In the genomic region with DNA sequence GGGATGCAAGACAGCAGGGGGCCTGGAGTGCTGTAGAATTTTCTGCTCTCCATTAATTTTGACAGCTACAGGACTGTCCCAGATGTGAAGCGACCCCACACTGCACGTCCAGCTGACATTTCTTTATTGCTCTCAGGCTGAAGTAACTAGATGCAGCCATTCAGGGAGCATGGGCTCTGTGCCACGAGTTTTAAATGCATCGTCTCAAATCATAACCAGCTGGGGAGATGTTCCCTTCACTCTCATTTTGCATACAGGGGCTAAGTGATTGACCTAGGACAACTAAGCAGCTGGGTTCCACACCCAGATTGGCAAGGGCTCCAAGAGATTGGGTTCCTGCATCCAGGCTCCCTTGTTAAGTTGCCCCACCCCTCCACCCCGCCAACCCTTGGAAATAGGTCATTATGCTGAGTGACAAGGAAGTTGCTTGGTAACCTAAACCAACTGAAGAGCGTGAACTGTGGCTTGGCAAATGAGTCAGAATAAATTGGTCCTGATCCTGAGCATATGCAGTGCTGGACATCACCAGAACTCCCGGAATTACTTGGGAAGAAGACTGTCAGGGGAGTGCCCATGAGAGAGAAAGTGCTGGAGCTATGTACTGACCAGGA, we compare ENCODE assay signal across 8 mouse cellular contexts.
A peak's percentile ranks its signal among the peaks of the same experiment; 100 is the strongest.
DNase-seq lines count a peak whose midpoint lies in the region; ATAC-seq and TF ChIP-seq lines count a peak whose summit lies in the region.

No protein-coding gene starts in this region.

- peaks cover 5% of the 10 kb centered on the region for H3K4me1 ChIP-seq in forebrain, embryonic 14.5 days (ENCODE audit: control insufficient read depth, insufficient read depth, low read length)
- H3K4me1 ChIP-seq in forebrain, embryonic 13.5 days, result peaks cover 7% of the 10 kb centered on the region
- H3K4me1 ChIP-seq in lung, embryonic 14.5 days (ENCODE audit: insufficient read depth), result peaks cover 3% of the 10 kb centered on the region; the same call in 1 of the 2 replicates
- peaks cover 5% of the 10 kb centered on the region; the same call in 1 of the 2 replicates for H3K4me1 ChIP-seq in neural tube, embryonic 11.5 days (ENCODE audit: control insufficient read depth, insufficient read depth, low read length)
- H3K4me1 ChIP-seq in liver, embryonic 11.5 days (replicated peaks; ENCODE audit: control insufficient read depth, insufficient read depth, low read length), result no peaks in the 10 kb centered on the region

- H3K4me3 ChIP-seq in forebrain, embryonic 14.5 days (ENCODE audit: low read depth, low read length), result no peak overlapping the region
- no peak overlapping the region for H3K4me3 ChIP-seq in forebrain, embryonic 13.5 days
- H3K4me3 ChIP-seq in lung, embryonic 14.5 days (ENCODE audit: low read depth, low read length), result no peak overlapping the region
- no peak overlapping the region for H3K4me3 ChIP-seq in neural tube, embryonic 11.5 days (ENCODE audit: low read depth, low read length)
- no peak overlapping the region for H3K4me3 ChIP-seq in liver, embryonic 11.5 days (ENCODE audit: low read depth, low read length)

- ATAC-seq in forebrain, embryonic 14.5 days, result no peak
- ATAC-seq in forebrain, embryonic 13.5 days, result no peak
- ATAC-seq in lung, embryonic 14.5 days (ENCODE audit: insufficient read depth), result peak; percentile 87
- no peak for ATAC-seq in neural tube, embryonic 11.5 days (ENCODE audit: insufficient read depth, low FRiP score, low TSS enrichment)
- ATAC-seq in liver, embryonic 11.5 days (replicated peaks; ENCODE audit: low FRiP score), result no peak

- DNase-seq in forebrain, embryonic 14.5 days (ENCODE audit: low spot score), result peak; percentile 20
- DNase-seq in lung, embryonic 14.5 days, result peak; percentile 80
- no peak for DNase-seq in lung, postnatal 25 days (ENCODE audit: low spot score)
- peak; percentile 26 for DNase-seq in fibroblast of lung, adult 2 months (ENCODE audit: low read depth)
- DNase-seq in neural tube, embryonic 11.5 days (ENCODE audit: low spot score), result peak; percentile 31
- DNase-seq in thymus, postnatal 36 days, result no peak
- no peak for DNase-seq in liver, embryonic 11.5 days (ENCODE audit: low spot score)

- no peaks in the 10 kb centered on the region for H3K9me3 ChIP-seq in forebrain, embryonic 14.5 days (replicated peaks; ENCODE audit: control insufficient read depth, low read length)
- H3K9me3 ChIP-seq in forebrain, embryonic 13.5 days (replicated peaks), result no peaks in the 10 kb centered on the region
- no peaks in the 10 kb centered on the region for H3K9me3 ChIP-seq in lung, embryonic 14.5 days (ENCODE audit: low read depth, low read length)
- H3K9me3 ChIP-seq in neural tube, embryonic 11.5 days (ENCODE audit: control insufficient read depth, low read length), result no peaks in the 10 kb centered on the region
- no peaks in the 10 kb centered on the region for H3K9me3 ChIP-seq in liver, embryonic 11.5 days (ENCODE audit: control insufficient read depth, low read length)

- no peaks in the 10 kb centered on the region for H3K27me3 ChIP-seq in forebrain, embryonic 14.5 days (replicated peaks; ENCODE audit: control insufficient read depth, insufficient read depth, low read length)
- H3K27me3 ChIP-seq in forebrain, embryonic 13.5 days, result peaks cover 7% of the 10 kb centered on the region; the same call in 1 of the 2 replicates
- no peaks in the 10 kb centered on the region; the same call in 1 of the 2 replicates for H3K27me3 ChIP-seq in lung, embryonic 14.5 days (ENCODE audit: insufficient read depth, low read length)
- no peaks in the 10 kb centered on the region for H3K27me3 ChIP-seq in neural tube, embryonic 11.5 days (ENCODE audit: control insufficient read depth, insufficient read depth, low read length)
- H3K27me3 ChIP-seq in liver, embryonic 11.5 days (replicated peaks; ENCODE audit: control insufficient read depth, insufficient read depth, low read length), result no peaks in the 10 kb centered on the region

- no peak overlapping the region for H3K9ac ChIP-seq in forebrain, embryonic 14.5 days (ENCODE audit: low read length)
- no peak overlapping the region for H3K9ac ChIP-seq in forebrain, embryonic 13.5 days
- H3K9ac ChIP-seq in lung, embryonic 14.5 days, result no peak overlapping the region
- H3K9ac ChIP-seq in neural tube, embryonic 11.5 days (ENCODE audit: low read length), result no peak overlapping the region
- no peak overlapping the region for H3K9ac ChIP-seq in liver, embryonic 11.5 days (ENCODE audit: low read depth, low read length)

- H3K36me3 ChIP-seq in forebrain, embryonic 14.5 days (ENCODE audit: control insufficient read depth, insufficient read depth, low read length), result no peaks in the 10 kb centered on the region
- H3K36me3 ChIP-seq in forebrain, embryonic 13.5 days (ENCODE audit: poor library complexity, severe bottlenecking), result no peaks in the 10 kb centered on the region
- H3K36me3 ChIP-seq in lung, embryonic 14.5 days (ENCODE audit: insufficient read depth), result no peaks in the 10 kb centered on the region
- H3K36me3 ChIP-seq in neural tube, embryonic 11.5 days (ENCODE audit: control insufficient read depth, insufficient read depth, low read length), result no peaks in the 10 kb centered on the region
- H3K36me3 ChIP-seq in liver, embryonic 11.5 days (ENCODE audit: control insufficient read depth, insufficient read depth, low read length), result no peaks in the 10 kb centered on the region

- H3K27ac ChIP-seq in forebrain, embryonic 14.5 days (ENCODE audit: low read depth, low read length), result no peak overlapping the region
- no peak overlapping the region for H3K27ac ChIP-seq in forebrain, embryonic 13.5 days
- H3K27ac ChIP-seq in lung, embryonic 14.5 days (ENCODE audit: low read depth), result no peak overlapping the region
- no peak overlapping the region for H3K27ac ChIP-seq in neural tube, embryonic 11.5 days (ENCODE audit: low read depth, low read length)
- H3K27ac ChIP-seq in liver, embryonic 11.5 days (ENCODE audit: low read depth, low read length), result no peak overlapping the region

- no peak overlapping the region for H3K4me2 ChIP-seq in forebrain, embryonic 14.5 days (ENCODE audit: low read length)
- H3K4me2 ChIP-seq in forebrain, embryonic 13.5 days, result no peak overlapping the region
- H3K4me2 ChIP-seq in lung, embryonic 14.5 days, result no peak overlapping the region
- H3K4me2 ChIP-seq in neural tube, embryonic 11.5 days (ENCODE audit: low read depth), result no peak overlapping the region
- no peak overlapping the region for H3K4me2 ChIP-seq in liver, embryonic 11.5 days

- 48% methylated on average over 7 of the region's 7 CpGs for WGBS in forebrain, embryonic 14.5 days
- 56% methylated on average over 7 of the region's 7 CpGs for WGBS in forebrain, embryonic 13.5 days
- WGBS in lung, embryonic 14.5 days, result 41% methylated on average over 7 of the region's 7 CpGs
- 47% methylated on average over 7 of the region's 7 CpGs for WGBS in neural tube, embryonic 11.5 days
- 62% methylated on average over 7 of the region's 7 CpGs for WGBS in liver, embryonic 11.5 days

- no peak for TF ChIP-seq CTCF in lung, embryonic 14.5 days (IDR thresholded peaks at IDR 0.05; ENCODE audit: low read depth)

Comparison
In these comparisons a context has a peak if more than half of its experiments do, and no peak if none do; other contexts are left out.
1. DNase-seq: peak in forebrain, embryonic 14.5 days (single experiment), lung, embryonic 14.5 days (single experiment), fibroblast of lung, adult 2 months (single experiment) and neural tube, embryonic 11.5 days (single experiment); none in lung, postnatal 25 days (single experiment), thymus, postnatal 36 days (0 of 2) and liver, embryonic 11.5 days (single experiment).